Mouse (Mus musculus) hindbrain, embryonic 11.5 days (tissue): ENCODE results near the gene Nhs. TPM values are rescaled to one million over a fixed set of nuclear protein-coding genes. Genes with fewer than 3 reads are reported as not detected.

ENCODE experiments used
- ATAC-seq: fragments of 200-750 bp; cut with Nextera tagmentation; 2 replicates; pipeline ENCODE4 v1.8.0; 2017; ENCODE audit warnings: mild to moderate bottlenecking, moderate TSS enrichment, moderate library complexity; ENCODE audit not compliant: low FRiP score
- DNase-seq: peaks from one replicate; pipeline ENCODE4 v3.0.0-alpha.2; 2015; ENCODE audit warnings: low spot score
- H3K27ac ChIP-seq: fragments of 300-500 bp; sonication (generic); 2 replicates; pipeline ENCODE4 v1.5.1; 2014; ENCODE audit warnings: mild to moderate bottlenecking, low read depth, low read length
- H3K27me3 ChIP-seq: fragments of 300-500 bp; sonication (generic); 2 replicates; pipeline ENCODE4 v1.6.1; 2014; ENCODE audit warnings: mild to moderate bottlenecking, low read length, moderate library complexity, mixed read lengths; ENCODE audit not compliant: control insufficient read depth, insufficient read depth
- H3K36me3 ChIP-seq: fragments of 300-500 bp; sonication (generic); 2 replicates; pipeline ENCODE4 v1.6.1; 2014; ENCODE audit warnings: mild to moderate bottlenecking, low read length, moderate library complexity, mixed read lengths; ENCODE audit not compliant: control insufficient read depth, insufficient read depth
- H3K4me1 ChIP-seq: fragments of 300-500 bp; sonication (generic); replicated peaks from 2 replicates; pipeline ENCODE4 v1.6.1; 2014; ENCODE audit warnings: low read length, mixed read lengths; ENCODE audit not compliant: control insufficient read depth, insufficient read depth
- H3K4me2 ChIP-seq: fragments of 300-500 bp; sonication (generic); replicated peaks from 2 replicates; pipeline ENCODE4 v1.6.1; 2014; ENCODE audit warnings: mild to moderate bottlenecking, low read depth, low read length
- H3K4me3 ChIP-seq: fragments of 300-500 bp; sonication (generic); 2 replicates; pipeline ENCODE4 v1.5.1; 2014; ENCODE audit warnings: low read depth, low read length
- H3K9ac ChIP-seq: fragments of 300-500 bp; sonication (generic); 2 replicates; pipeline ENCODE4 v1.6.1; 2014; ENCODE audit warnings: low read depth, low read length
- H3K9me3 ChIP-seq: fragments of 300-500 bp; sonication (generic); 2 replicates; pipeline ENCODE4 v1.6.1; 2016; ENCODE audit warnings: low read length; ENCODE audit not compliant: control insufficient read depth
- WGBS: fragments of 180-500 bp; shearing (Covaris S2); extraction: QIAGEN DNeasy Blood & Tissue Kit; methylation state at CpG from one replicate; pipeline ENCODE4 v1.1.7; 2014; 5-methylcytosine and 5-hydroxymethylcytosine counted together
- polyA plus RNA-seq: library from polyadenylated mRNA; unstranded; fragments of >200 nt; fragmentation: Nextera tagmentation; extraction: Ambion mirVana; gene quantifications from 2 replicates; pipeline ENCODE4 v1.2.1, GENCODE M21; 2014

The Nhs gene
- polyA plus RNA-seq, 1 experiment from 2014 or later = 4.6 TPM

DNA sequence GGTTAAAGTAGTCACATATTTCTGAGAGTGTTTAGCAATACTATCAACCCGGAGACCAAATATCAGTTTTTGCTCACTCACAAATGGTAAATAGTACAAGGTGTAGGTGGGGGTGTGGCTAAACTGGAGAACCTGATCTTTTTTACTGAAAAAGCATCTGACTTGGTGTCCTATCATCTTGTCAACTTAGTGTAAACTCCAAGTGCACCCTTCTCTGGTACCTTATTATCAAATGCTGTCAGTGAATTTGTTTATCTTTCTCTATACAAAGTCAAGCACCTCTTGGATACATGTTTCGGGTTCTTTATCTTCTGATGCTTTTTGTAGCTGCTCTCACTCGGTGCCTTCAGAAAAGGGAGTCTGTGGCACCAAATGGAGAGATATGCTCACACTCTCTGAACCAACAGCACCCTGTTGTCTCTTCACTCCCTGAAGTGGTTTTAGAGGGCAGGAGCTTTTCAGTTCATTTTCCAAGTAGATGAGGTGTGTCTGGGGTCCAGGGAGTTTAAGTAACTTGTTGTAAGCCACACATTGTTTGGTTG is 187.5 kb downstream of the Nhs start:
- Histone ChIP-seq H3K4me2 (no peak overlapping the region), H3K4me1 (no peaks in the 10 kb centered on the region), H3K9ac (no peak overlapping the region), H3K4me3 (no peak overlapping the region), H3K9me3 (no peaks in the 10 kb centered on the region), H3K27ac (no peak overlapping the region), H3K27me3 (peaks cover 5% of the 10 kb centered on the region; the same call in 1 of the 2 replicates), H3K36me3 (no peaks in the 10 kb centered on the region)
- ATAC-seq (no peak), DNase-seq (no peak)
- WGBS = 81% methylated on average over 3 of the region's 3 CpGs

DNA sequence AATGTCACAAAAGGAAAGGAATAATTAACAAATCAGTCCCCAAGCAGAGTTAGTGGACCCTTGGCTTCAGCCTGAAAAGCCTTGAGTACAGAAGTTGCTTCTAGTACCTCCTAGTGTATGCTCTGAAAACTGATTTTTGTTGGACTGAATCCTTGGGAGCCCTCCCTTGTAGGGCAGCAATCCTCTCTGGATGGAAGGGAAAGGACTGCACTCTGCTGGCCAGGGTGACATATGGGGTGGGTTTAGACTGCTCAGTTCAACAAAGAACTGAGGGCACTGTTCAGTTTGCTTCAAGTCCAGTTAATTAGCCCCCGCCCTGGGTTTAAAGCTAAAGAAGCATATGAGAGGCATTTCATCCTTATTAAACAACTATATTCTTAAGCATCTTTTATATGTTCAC is 188.4 kb downstream of the Nhs start:
- Histone ChIP-seq H3K4me3 (no peak overlapping the region), H3K27me3 (no peaks in the 10 kb centered on the region; the same call in 1 of the 2 replicates), H3K27ac (no peak overlapping the region), H3K9me3 (no peaks in the 10 kb centered on the region), H3K4me1 (no peaks in the 10 kb centered on the region), H3K36me3 (no peaks in the 10 kb centered on the region), H3K4me2 (no peak overlapping the region), H3K9ac (no peak overlapping the region)
- ATAC-seq (no peak), DNase-seq (no peak)
- 94% methylated on average over 1 of the region's 1 CpGs for WGBS

DNA sequence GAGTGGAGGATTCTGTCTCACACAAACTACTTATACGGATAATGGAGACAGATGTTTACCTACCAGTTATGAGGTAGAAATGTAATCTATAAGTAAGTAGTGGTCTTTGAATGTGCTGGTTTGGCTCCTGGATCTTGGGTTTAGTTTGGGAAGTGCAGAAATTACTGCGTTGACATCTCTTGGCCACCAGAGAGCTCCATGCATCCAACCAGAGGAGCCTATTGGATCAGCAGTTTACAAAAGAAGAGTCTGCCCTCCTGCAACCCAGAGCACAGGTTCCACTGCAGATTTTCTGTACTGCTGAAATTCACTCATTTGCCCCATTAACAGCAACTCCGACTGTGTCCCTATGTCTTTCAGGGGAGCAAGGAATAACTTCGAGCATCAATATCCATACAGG is 191.8 kb downstream of the Nhs start:
- no peaks in the 10 kb centered on the region; the same call in 1 of the 2 replicates for H3K27me3 ChIP-seq
- no peak for DNase-seq

DNA sequence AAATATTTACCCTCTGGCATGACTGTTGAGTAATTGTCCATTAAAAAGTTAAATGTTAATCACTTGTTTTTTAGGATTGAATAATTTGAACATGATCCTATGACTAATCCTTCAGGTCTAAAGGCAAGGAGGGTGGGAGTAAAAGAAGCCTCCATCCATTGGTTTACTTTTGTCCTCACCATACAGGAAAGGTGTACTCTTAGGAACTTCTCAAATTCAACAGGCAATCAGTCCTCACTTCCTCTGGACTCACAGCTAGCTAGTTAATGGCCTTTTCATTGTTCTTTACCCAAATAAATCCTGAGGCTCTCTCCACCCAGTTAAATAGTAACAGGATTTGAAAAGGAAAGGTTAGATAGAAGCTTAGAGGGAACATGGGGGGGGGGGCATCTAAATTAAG is 196.2 kb downstream of the Nhs start:
- Histone ChIP-seq H3K9me3 (no peaks in the 10 kb centered on the region), H3K4me2 (no peak overlapping the region), H3K36me3 (no peaks in the 10 kb centered on the region), H3K4me3 (no peak overlapping the region), H3K27ac (no peak overlapping the region), H3K4me1 (no peaks in the 10 kb centered on the region), H3K27me3 (no peaks in the 10 kb centered on the region; the same call in 1 of the 2 replicates), H3K9ac (no peak overlapping the region)
- DNase-seq = no peak
- no peak for ATAC-seq

More for the DNA sequence above, 191.8 kb downstream of the Nhs start:
- peak; percentile 33; the same call in 1 of the 2 replicates for ATAC-seq
- Histone ChIP-seq H3K27ac (no peak overlapping the region), H3K4me3 (no peak overlapping the region), H3K36me3 (no peaks in the 10 kb centered on the region), H3K9me3 (no peaks in the 10 kb centered on the region), H3K4me2 (no peak overlapping the region), H3K4me1 (no peaks in the 10 kb centered on the region), H3K9ac (no peak overlapping the region)
- WGBS = 34% methylated on average over 4 of the region's 4 CpGs

DNA sequence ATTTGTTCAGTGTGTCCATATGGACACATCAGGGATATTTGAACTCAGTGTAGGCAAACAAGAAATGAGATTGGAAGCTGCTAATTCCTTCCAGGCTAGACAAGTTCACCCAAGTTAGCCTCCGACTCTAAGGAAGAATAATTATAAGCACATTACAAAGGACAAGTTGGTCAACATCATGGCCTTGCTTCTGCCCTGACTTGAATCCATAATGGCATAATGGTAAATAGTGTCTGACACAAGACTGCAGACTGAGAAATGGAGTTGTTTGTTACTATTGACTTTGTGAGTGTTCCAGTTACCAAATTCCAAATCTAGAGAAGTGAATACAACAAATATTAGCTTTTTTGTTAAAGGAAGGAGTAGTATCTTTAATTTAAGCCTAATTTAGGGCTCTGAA is 196.7 kb downstream of the Nhs start:
- Histone ChIP-seq H3K4me3 (no peak overlapping the region), H3K4me1 (no peaks in the 10 kb centered on the region), H3K9ac (no peak overlapping the region), H3K27me3 (no peaks in the 10 kb centered on the region; the same call in 1 of the 2 replicates), H3K9me3 (no peaks in the 10 kb centered on the region), H3K36me3 (no peaks in the 10 kb centered on the region), H3K4me2 (no peak overlapping the region), H3K27ac (no peak overlapping the region)
- 58% methylated on average over 1 of the region's 1 CpGs for WGBS
- DNase-seq (no peak), ATAC-seq (no peak)

DNA sequence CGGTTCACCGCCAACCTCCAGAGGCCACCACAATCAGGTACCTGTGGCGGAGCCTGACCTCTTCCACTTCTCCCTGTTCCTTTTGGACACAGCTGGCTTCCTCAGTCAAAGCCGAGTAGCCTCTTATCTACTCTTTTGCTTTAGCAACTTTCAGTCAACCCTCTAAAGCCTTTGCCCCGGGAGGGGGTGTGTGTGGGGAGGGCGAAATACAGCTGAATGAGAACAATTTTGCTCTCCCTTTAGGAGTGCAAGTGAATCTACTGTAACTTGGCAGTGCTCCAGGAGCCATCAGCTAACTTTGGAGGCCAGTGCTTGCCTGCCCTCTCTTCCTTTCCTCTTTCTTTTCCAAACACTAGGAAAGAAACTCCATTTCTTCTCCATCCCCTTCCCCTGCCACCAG is 197.8 kb downstream of the Nhs start:
- H3K9ac ChIP-seq = no peak overlapping the region
- 67% methylated on average over 6 of the region's 6 CpGs for WGBS
- H3K27me3 ChIP-seq = no peaks in the 10 kb centered on the region
- no peak overlapping the region for H3K27ac ChIP-seq
- DNase-seq = no peak
- H3K4me3 ChIP-seq = no peak overlapping the region
- H3K4me2 ChIP-seq = no peak overlapping the region
- no peaks in the 10 kb centered on the region for H3K36me3 ChIP-seq
- no peaks in the 10 kb centered on the region for H3K4me1 ChIP-seq
- ATAC-seq = no peak
- no peaks in the 10 kb centered on the region for H3K9me3 ChIP-seq

DNA sequence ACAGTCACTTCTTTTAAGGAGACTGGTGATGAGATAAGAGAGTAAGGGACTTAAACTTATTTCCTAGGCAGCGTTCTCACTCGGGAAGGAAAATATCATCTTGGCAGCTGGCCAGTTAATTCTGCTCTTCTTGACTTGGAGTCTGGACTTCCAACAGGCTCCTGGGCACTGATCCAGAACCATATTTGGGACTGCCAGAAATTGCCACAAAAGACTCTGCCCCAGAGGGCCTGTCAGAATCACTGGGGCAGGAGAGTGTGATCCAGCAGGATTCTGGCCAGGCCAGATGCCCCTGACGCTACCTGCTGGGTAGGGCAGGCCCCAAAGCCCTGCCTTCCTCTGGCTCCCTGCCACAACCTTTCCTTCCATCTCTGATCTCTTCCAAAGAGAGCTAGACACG is 198.4 kb downstream of the Nhs start:
- Histone ChIP-seq H3K4me1 (no peaks in the 10 kb centered on the region), H3K9me3 (no peaks in the 10 kb centered on the region), H3K4me2 (no peak overlapping the region), H3K27ac (no peak overlapping the region), H3K27me3 (no peaks in the 10 kb centered on the region), H3K4me3 (no peak overlapping the region), H3K36me3 (no peaks in the 10 kb centered on the region), H3K9ac (no peak overlapping the region)
- WGBS = 63% methylated on average over 4 of the region's 4 CpGs
- no peak for DNase-seq
- ATAC-seq = no peak

DNA sequence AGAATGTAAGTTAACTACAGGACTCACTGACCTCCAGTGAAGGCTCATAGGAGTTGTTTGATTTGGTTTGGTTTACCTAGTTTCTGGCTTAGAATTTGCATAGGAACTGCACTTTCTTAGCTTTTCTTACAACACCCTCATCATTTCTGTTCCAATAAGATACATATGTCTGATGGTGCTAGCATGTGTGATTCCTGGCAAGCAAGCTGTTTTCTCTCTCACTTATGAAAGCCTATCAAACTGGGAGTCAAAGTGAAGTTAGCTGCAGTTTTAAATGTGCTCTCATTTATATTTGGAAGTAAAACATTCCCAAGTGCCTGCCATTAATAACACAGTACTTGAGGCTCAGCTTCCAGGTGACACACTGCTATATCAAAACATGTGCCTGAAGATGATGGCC is 207.2 kb downstream of the Nhs start:
- ATAC-seq = no peak
- Histone ChIP-seq H3K4me2 (no peak overlapping the region), H3K9me3 (no peaks in the 10 kb centered on the region), H3K27me3 (peaks cover 4% of the 10 kb centered on the region; the same call in 1 of the 2 replicates), H3K27ac (no peak overlapping the region), H3K4me1 (no peaks in the 10 kb centered on the region), H3K36me3 (no peaks in the 10 kb centered on the region), H3K9ac (no peak overlapping the region), H3K4me3 (no peak overlapping the region)
- no peak for DNase-seq

DNA sequence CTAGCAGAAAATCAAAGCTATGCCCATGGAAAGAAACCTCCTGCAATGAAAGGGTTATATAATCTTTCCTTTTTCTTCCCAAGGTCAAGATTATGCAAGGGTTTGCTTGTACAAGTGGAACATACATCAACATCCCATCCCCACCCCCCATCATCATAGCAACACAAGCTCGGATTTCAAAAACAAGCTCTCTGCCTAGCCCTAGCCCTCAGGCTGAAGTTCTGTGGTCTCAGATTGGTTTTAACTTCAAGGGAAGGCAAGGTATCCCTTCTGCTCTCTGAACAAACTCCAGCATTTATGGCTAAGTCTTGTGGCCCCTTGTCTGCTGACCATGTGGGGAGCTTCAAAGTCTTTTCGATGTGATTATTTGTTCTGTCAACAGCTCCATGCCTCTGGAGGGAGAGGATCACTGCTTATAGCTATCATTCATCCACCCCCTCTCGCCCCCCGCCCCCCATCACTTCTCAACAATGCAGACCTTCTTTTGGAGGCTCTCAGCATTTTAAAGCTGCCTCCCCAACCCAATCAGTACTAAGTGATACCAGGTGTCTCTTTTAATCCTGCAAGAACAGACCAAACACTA is 216.3 kb downstream of the Nhs start:
- no peak overlapping the region for H3K27ac ChIP-seq
- H3K36me3 ChIP-seq = no peaks in the 10 kb centered on the region
- H3K27me3 ChIP-seq = peaks cover 3% of the 10 kb centered on the region; the same call in 1 of the 2 replicates
- H3K9me3 ChIP-seq = no peaks in the 10 kb centered on the region
- DNase-seq (no peak), ATAC-seq (no peak)
- no peak overlapping the region for H3K4me2 ChIP-seq
- H3K9ac ChIP-seq = no peak overlapping the region
- WGBS = 54% methylated on average over 4 of the region's 4 CpGs
- no peak overlapping the region for H3K4me3 ChIP-seq
- no peaks in the 10 kb centered on the region for H3K4me1 ChIP-seq
